Mouse (Mus musculus): ENCODE measurements around the gene Rnf114.

The Rnf114 gene

GRCm38 (mm10) chr2:167474218-167474617, 18.2 kb upstream of the Rnf114 start:
- no peak for DNase-seq (ENCODE audit: low spot score in 2 of 2)

DNA sequence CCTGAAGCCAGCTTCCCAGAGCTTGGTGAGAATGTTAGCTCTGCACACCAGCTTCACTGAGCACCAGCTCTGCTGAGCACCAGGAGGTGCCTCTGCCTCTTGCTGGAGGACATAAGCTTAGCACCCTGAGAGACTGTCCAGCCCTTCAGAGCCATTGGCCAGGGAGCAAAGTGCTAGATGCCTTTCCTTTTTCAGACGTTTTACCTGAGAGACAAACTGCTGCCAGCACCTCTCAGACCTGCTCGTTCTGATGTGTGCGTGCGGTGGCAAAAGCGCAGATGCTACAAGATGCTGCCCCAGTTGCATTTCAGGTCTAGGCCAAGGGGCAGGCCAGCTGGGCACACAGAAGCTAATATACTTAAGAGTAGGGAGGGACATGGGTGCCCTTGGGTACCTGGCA, 16.8 kb upstream of the Rnf114 start:
- DNase-seq (ENCODE audit: low spot score in 2 of 2), result no peak

DNA sequence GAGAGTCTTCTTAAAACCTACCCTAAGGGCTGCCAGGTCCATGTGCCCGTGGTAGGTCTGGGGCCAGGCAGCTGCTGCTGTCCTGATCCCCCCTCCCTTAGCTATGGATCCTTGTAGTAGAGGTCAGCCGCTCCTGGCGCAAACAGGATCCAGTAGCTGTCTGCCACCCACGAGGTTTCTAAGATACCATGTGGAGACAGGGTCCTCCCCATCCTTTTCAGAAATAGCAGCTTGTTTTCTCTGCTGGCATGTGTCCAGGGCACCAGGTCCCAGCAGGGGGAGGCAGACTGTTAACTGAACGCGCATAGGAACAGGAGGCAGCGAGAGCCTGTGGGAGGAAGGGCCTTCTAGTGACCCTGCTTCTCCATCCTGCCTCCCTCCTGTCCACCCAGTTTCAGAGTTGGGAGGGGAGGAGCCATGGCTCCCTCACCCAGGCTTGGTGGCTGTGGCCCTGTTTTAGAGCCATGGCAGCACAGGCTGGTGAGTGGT, 16.2 kb upstream of the Rnf114 start:
- DNase-seq (ENCODE audit: low spot score in 2 of 2), result peak; percentile 79 to 85

GRCm38 (mm10) chr2:167476762-167477161, 15.7 kb upstream of the Rnf114 start:
- no peak for DNase-seq (ENCODE audit: low spot score in 2 of 2)

GRCm38 (mm10) chr2:167478128-167478527, 14.3 kb upstream of the Rnf114 start:
- no peak for DNase-seq (ENCODE audit: low spot score in 2 of 2)

DNA sequence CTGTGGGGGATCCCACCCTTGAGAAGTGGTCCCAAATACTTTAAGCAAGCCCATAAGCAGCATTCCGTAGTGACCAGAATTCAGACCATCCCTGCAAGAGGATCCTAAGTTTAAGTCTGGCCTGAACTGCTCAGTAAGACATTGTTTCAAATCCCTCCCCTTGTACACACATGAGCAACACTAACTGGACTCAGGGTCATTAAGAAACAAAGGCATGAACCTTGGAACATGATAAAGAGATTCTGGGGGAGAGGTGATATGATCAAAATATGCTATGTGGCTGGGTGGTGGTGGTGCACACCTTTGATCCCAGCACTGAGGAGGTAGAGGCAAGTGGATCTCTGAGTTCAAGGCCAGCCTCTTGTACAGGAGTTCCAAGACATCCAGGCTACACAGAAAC, 12.9 kb upstream of the Rnf114 start:
- no peak for DNase-seq (ENCODE audit: low spot score in 2 of 2)

DNA sequence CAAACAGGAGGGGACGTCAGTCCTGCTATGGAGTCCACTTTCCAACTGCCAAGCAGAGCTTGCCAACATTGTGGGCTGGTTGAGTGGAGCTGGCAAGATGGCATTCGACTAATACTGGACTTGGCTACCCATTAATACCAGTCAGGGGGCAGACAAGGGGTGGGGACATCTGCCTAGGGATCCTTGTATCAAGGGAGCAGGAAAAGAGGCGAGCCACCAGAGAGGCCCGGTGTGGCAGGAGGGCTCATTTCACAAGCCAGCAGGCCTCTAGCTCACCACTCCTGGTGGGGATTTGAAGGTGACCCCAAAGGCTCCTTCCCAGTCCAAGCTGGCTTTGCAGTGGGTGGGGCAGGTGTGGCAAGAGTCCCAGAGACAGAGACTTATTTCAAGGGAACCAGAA, 9.8 kb upstream of the Rnf114 start:
- no peak for DNase-seq (ENCODE audit: low spot score in 2 of 2)

DNA sequence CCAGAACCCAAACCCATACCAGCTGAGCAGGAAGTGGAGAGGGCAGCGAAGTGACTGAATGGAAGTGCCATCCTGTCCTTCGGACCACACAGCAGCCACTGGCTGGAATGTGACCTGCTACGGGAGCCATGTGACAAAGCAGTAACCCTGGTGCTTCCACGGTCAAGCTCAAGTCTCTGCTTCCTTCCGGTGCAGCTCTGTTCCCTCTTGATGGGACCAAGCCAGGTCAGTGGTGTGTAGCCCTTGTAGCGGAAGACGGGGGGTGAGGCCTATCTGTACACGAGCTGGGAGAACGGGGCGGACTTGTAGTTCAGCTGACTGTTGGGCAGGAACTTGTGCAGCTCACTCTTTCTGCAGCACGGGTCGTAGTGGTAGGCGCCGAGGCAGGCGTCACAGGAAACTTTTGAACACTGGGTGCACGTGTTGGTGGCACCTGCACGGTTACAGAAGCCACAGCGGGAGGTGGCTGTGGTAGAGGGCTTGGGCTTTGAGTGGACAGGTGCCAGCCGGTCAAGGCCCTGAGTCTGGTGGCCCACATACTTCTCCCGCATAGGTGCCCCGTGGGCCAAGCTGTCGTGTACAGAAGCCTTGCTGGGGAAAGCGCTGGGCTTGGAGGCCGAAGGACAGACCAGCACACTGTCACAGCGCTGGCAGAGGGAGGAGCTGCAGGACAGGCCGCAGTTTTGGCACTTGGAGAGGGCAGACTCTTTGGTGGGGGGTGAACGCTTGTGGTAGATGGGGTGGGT, 9.2 kb upstream of the Rnf114 start:
- DNase-seq (ENCODE audit: low spot score in 2 of 2), result no peak

- DNase-seq (ENCODE audit: low spot score in 2 of 2), result no peak
These were observed 8.5 kb upstream of the Rnf114 start for GRCm38 (mm10) chr2:167483827-167484410.

GRCm38 (mm10) chr2:167484932-167485331, 7.5 kb upstream of the Rnf114 start:
- DNase-seq (ENCODE audit: low spot score in 2 of 2), result no peak

- DNase-seq (ENCODE audit: low spot score in 2 of 2), result no peak
These were observed 6.7 kb upstream of the Rnf114 start for GRCm38 (mm10) chr2:167485501-167486377.

- DNase-seq (ENCODE audit: low spot score in 2 of 2), result no peak
These were observed 5.9 kb upstream of the Rnf114 start for GRCm38 (mm10) chr2:167486573-167486972.

- DNase-seq (ENCODE audit: low spot score in 2 of 2), result no peak
These were observed 4.9 kb upstream of the Rnf114 start for GRCm38 (mm10) chr2:167487551-167487950.

DNA sequence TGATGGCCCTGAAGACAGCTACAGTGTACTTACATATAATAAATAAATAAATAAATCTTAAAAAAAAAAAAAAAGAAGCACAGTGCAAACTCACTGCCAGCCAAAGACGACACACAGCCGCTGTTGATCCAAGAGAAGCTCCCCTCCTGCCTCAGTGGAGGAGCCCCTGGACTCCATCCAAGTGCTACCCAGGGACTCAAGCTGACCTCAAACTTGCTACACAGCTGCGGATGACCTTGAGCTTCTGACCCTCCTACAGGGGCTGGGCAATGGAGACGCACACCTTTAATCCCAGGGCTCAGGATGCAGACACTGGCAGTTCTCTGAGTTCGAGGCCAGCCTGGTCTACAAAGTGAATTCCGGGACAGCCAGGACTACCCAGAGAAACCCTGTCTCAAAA, 4.5 kb upstream of the Rnf114 start:
- DNase-seq (ENCODE audit: low spot score in 2 of 2), result no peak

- DNase-seq (ENCODE audit: low spot score in 2 of 2), result peak; percentile 51 to 64
These were observed 1.5 kb upstream of the Rnf114 start for GRCm38 (mm10) chr2:167490813-167491525.

DNA sequence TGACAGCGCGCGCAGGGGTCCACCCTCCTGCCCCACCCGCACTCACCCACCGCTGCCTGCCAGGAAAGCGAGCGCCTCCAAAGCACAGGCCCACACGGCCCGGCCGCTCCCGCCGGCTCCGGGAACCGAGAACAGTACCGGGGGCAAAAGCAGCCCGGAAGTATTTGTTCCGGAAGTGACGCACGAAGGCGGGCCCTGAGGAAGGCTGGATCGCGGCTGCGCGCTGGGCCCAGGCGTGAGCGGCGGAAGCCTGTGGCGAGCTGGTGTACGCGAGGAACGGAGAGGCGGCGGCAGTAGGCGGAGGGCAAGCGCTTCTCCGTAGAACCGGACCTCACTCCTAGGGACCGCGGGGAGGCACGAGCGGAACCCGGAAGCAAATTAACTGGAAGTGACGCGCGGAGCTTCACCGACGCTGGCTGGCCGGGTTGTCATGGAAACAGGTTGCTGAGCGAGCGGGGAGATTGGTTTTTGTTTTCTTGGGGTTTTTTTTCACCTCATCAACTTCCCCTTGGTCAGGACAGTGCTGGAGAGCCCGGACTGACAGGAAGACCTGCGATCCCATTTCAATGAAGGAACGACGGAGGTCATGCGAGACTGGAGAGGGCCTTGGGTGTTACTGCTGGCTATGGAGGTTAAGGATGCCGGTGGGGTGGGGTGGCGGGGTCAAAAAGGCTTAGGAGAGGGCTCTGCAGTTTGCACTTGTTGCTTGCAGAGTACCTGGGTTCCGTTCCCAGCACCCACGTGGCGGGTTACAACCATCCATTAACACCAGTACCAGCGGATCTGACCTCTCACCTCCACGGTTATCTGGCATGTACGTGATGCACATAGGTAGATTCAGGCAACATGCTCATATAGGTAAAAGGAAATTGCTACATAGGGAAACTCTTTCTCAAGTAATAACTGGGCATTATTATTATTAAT, 530 bp downstream of the Rnf114 start, which contains the start of gene Spata2:
Gene Spata2, minus strand, starts transcription at position 175 of the 924 bp plus-strand sequence.
- DNase-seq (ENCODE audit: low spot score in 2 of 2), result peak; percentile 87 to 90

GRCm38 (mm10) chr2:167496437-167496836, 4.0 kb downstream of the Rnf114 start:
- no peak for DNase-seq (ENCODE audit: low spot score in 2 of 2)

- DNase-seq (ENCODE audit: low spot score in 2 of 2), result no peak
These were observed 4.8 kb downstream of the Rnf114 start for GRCm38 (mm10) chr2:167497272-167497671.

- no peak for DNase-seq (ENCODE audit: low spot score in 2 of 2)
These were observed 10.3 kb downstream of the Rnf114 start for GRCm38 (mm10) chr2:167502554-167503252.
